Mouse (Mus musculus) lung, postnatal 0 days (tissue): ENCODE measurements at regions not wholly inside any gene's neighbourhood (a gene's known extent, or its start where the extent isn't known, plus 50 kb on each side); places are given as distances from the start of the nearest gene placed in this dataset.
"Not testable (repeated sequence)": the region's sequence is repeated elsewhere in the genome, so short reads cannot be mapped to it uniquely, and the experiment has no call there.

Source experiments
- ATAC-seq: fragments of 200-750 bp; cut with Nextera tagmentation; 2 replicates; pipeline ENCODE4 v1.8.0; 2017; ENCODE audit warnings: moderate library complexity
- DNase-seq: peaks from one replicate; pipeline ENCODE4 v3.0.0-alpha.2; 2016; ENCODE audit warnings: low spot score
- H3K27ac ChIP-seq: fragments of 300-500 bp; sonication (generic); 2 replicates; pipeline ENCODE4 v1.5.1; 2014; ENCODE audit warnings: antibody characterized with exemption, mild to moderate bottlenecking, low read length, mixed read lengths
- H3K27me3 ChIP-seq: fragments of 300-500 bp; sonication (generic); replicated peaks from 2 replicates; pipeline ENCODE4 v1.6.1; 2014; ENCODE audit warnings: low read length, mixed read lengths; ENCODE audit not compliant: insufficient read depth
- H3K36me3 ChIP-seq: fragments of 300-500 bp; sonication (generic); 2 replicates; pipeline ENCODE4 v1.6.1; 2014; ENCODE audit warnings: low read length, mixed read lengths; ENCODE audit not compliant: insufficient read depth
- H3K4me1 ChIP-seq: fragments of 300-500 bp; sonication (generic); 2 replicates; pipeline ENCODE4 v1.6.1; 2014; ENCODE audit warnings: antibody characterized with exemption, low read depth, low read length, mixed read lengths; ENCODE audit not compliant: insufficient read depth
- H3K4me2 ChIP-seq: fragments of 300-500 bp; sonication (generic); replicated peaks from 2 replicates; pipeline ENCODE4 v1.6.1; 2014; ENCODE audit warnings: low read depth, mild to moderate bottlenecking, low read length, moderate library complexity, mixed read lengths
- H3K4me3 ChIP-seq: fragments of 300-500 bp; sonication (generic); 2 replicates; pipeline ENCODE4 v1.5.1; 2014; ENCODE audit warnings: low read depth, low read length
- H3K9ac ChIP-seq: fragments of 300-500 bp; sonication (generic); replicated peaks from 2 replicates; pipeline ENCODE4 v1.6.1; 2014; ENCODE audit warnings: low read depth, mild to moderate bottlenecking
- H3K9me3 ChIP-seq: fragments of 300-500 bp; sonication (generic); 2 replicates; pipeline ENCODE4 v1.6.1; 2016; ENCODE audit warnings: low read length, mixed read lengths
- CTCF ChIP-seq: IDR thresholded peaks from 2 replicates; pipeline ENCODE4 v1.5.1; 2016; ENCODE audit warnings: antibody characterized with exemption, mild to moderate bottlenecking
- EP300 ChIP-seq: IDR thresholded peaks from 2 replicates; pipeline ENCODE4 v1.6.1; 2016; ENCODE audit warnings: antibody characterized with exemption, mild to moderate bottlenecking, control low read depth
- WGBS: fragments of 180-500 bp; shearing (Covaris S2); extraction: QIAGEN DNeasy Blood & Tissue Kit; methylation state at CpG from one replicate; pipeline ENCODE4 v1.1.7; 2014; 5-methylcytosine and 5-hydroxymethylcytosine counted together

- H3K4me2 ChIP-seq, H3K4me3 ChIP-seq, H3K27me3 ChIP-seq, H3K4me1 ChIP-seq, ATAC-seq, H3K9ac ChIP-seq, H3K36me3 ChIP-seq, DNase-seq, H3K9me3 ChIP-seq, H3K27ac ChIP-seq: not testable (repeated sequence)
- 51% methylated on average over 5 of the region's 5 CpGs for WGBS
- TF ChIP-seq CTCF, result peak; percentile 42
Observed at GRCm38 (mm10) chr12:117327086-117327485, 189.2 kb upstream of the Rapgef5 start.

DNA sequence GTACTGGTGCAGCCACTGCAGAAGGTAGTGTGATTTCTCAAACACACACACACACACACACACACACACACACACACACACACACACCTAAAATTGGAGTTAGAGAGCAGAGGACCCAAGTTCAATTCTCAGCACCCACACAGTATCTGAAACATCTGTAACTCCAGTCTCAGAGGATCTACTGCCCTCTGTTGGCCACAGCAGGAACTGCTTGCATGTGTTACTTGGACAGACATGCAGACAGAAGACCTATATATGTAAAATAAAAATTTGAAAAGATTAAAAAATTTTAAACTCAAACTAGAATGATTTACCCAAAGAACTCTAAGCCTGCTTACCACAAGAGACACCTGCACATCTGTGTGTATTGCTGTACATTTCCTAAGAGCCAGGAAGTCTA lies 185.9 kb upstream of the Rapgef5 start:
- H3K4me1 ChIP-seq, result no peaks in the 10 kb centered on the region
- H3K36me3 ChIP-seq, result no peaks in the 10 kb centered on the region
- no peak overlapping the region for H3K9ac ChIP-seq
- no peak overlapping the region for H3K27ac ChIP-seq
- TF ChIP-seq CTCF, result peak; percentile 37
- TF ChIP-seq EP300, result no peak
- H3K27me3 ChIP-seq, result no peaks in the 10 kb centered on the region
- H3K4me2 ChIP-seq, result no peak overlapping the region
- DNase-seq (no peak), ATAC-seq (no peak)
- no peak overlapping the region for H3K4me3 ChIP-seq
- no peaks in the 10 kb centered on the region for H3K9me3 ChIP-seq

DNA sequence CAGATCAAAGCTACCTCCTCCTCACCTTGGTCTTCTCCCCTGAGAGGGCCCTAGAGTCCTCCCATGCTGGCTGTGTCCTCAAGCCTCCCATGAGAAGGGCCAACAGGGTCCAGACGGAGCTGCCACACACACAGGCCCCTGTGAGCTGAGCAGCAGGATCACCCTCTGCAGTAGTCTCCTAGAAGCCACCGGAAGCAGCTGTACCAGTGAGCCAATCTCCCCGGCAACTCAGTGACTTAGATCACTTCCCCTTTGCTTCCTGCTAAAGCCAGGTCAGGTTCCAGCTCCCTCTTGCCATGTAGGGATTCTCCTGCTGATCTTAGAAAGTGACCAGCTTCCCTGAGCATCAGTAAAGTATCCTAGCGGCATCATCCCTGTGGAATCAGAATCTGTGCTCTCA lies 179.4 kb upstream of the Rapgef5 start:
- no peak overlapping the region for H3K4me3 ChIP-seq
- no peaks in the 10 kb centered on the region for H3K27me3 ChIP-seq
- H3K4me2 ChIP-seq, result no peak overlapping the region
- H3K9me3 ChIP-seq, result no peaks in the 10 kb centered on the region
- H3K27ac ChIP-seq, result no peak overlapping the region
- H3K36me3 ChIP-seq, result no peaks in the 10 kb centered on the region
- no peak for DNase-seq
- no peak for ATAC-seq
- TF ChIP-seq EP300 (no peak), CTCF (no peak)
- 51% methylated on average over 4 of the region's 4 CpGs for WGBS
- H3K4me1 ChIP-seq, result no peaks in the 10 kb centered on the region
- H3K9ac ChIP-seq, result no peak overlapping the region

DNA sequence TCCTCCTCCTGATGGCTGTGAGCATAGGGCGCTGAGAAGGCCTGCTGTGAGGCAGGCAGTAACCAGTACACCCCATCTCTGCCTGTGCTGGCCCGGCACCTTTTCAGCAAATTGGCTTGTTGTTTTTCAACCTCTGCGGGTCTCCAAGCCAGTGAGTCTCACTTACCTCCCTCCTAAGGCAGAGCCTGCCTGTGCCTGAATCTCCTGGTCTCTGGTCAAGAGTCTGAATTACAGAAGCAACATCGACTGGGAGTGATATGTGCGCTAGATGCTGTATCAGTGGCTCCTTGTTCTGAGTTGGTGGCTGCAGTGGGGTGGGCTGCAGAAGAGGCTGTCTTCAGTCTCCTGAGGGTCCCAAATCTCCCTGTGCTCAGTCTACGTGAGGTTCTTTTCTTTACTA lies 174.0 kb upstream of the Rapgef5 start:
- no peak overlapping the region for H3K9ac ChIP-seq
- no peaks in the 10 kb centered on the region for H3K4me1 ChIP-seq
- ATAC-seq (no peak), DNase-seq (no peak)
- no peak for TF ChIP-seq CTCF
- no peak for TF ChIP-seq EP300
- no peaks in the 10 kb centered on the region for H3K36me3 ChIP-seq
- H3K27me3 ChIP-seq, result no peaks in the 10 kb centered on the region
- no peak overlapping the region for H3K27ac ChIP-seq
- H3K9me3 ChIP-seq, result no peaks in the 10 kb centered on the region
- H3K4me2 ChIP-seq, result no peak overlapping the region
- no peak overlapping the region for H3K4me3 ChIP-seq
- 41% methylated on average over 6 of the region's 6 CpGs for WGBS

DNA sequence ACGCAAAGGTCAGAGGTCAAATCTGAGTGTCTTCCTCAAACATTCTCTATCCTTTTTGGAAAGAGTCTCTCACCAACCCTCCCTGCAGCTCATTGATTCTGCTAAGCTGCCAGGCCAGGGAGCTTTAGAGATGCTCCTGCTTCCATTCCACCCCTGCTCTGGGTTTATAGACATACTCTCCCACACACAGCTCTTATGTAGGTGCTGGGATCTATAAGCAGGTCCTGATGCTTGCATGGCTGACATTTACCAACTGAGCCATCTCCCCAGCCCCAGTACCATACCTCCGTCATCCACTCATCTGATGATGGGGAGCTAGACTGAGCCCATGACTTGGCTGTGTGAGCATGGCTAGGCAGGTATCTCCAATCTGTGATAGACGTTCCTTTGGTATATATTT lies 173.2 kb upstream of the Rapgef5 start:
- Histone ChIP-seq H3K9me3 (no peaks in the 10 kb centered on the region), H3K4me1 (no peaks in the 10 kb centered on the region), H3K4me3 (no peak overlapping the region), H3K4me2 (no peak overlapping the region), H3K27me3 (no peaks in the 10 kb centered on the region), H3K9ac (no peak overlapping the region), H3K36me3 (no peaks in the 10 kb centered on the region), H3K27ac (no peak overlapping the region)
- no peak for TF ChIP-seq EP300
- TF ChIP-seq CTCF, result no peak
- ATAC-seq, result no peak
- no peak for DNase-seq
- WGBS, result 82% methylated on average over 3 of the region's 3 CpGs

DNA sequence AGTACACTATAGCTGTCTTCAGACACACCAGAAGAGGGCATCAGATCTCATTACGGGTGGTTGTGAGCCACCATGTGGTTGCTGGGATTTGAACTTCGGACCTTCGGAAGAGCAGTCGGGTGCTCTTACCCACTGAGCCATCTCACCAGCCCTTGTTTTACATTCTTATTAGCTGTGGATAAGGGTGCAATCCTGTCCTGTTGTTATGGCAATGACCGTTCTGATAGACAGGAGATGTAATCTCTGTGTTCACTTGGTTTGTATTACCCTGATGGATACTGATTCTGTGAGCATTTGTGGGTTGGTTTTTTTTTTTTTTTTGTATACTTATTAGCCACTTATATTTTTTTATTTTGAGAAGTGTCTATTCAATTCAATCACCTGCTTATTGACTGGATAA lies 172.7 kb upstream of the Rapgef5 start:
- DNase-seq, ATAC-seq, H3K4me1 ChIP-seq, H3K4me2 ChIP-seq, H3K9me3 ChIP-seq, H3K27ac ChIP-seq, H3K36me3 ChIP-seq, H3K9ac ChIP-seq, H3K4me3 ChIP-seq, H3K27me3 ChIP-seq: not testable (repeated sequence)
- 84% methylated on average over 4 of the region's 5 CpGs for WGBS

DNA sequence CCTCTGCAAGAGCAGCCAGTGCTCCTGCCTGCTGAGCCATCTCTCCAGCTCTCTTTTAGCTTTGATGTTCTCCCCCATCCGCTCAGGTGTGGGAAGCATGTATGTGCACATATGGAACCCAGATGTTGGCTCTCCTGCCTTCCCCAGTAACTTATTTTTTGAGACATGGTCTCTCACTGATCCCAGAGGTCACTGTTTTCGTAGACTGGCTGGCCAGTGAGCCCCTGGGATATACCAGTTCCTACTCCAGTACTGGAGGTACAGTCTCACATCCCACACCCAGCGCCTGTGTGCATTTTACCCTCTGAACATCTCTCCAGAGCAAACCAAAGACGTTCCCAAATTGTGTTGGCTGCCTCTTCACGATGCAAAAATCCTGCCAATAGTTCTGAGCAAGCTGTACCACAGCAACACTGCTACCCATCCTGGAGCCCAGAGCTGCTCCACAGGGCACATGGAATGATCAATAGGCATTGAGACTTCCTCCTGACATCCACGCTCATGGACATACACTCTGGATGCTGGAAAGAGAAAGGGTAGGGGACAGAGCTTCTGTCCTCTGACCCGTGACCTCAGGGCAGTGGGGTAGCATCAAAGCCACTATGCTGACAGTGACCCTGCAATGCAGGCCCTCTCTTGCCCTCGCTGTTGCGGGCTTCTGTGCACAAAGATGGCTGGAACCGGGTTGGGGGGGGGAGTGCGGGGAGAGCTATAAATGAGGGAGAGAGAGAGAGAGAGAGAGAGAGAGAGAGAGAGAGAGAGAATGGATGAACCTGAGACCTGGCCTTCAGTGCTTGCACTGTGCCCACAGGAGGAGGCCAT lies 171.8 kb upstream of the Rapgef5 start:
- WGBS, result 58% methylated on average over 11 of the region's 11 CpGs
- Histone ChIP-seq H3K9me3 (no peaks in the 10 kb centered on the region), H3K27me3 (no peaks in the 10 kb centered on the region), H3K36me3 (no peaks in the 10 kb centered on the region), H3K27ac (no peak overlapping the region), H3K4me2 (no peak overlapping the region), H3K9ac (no peak overlapping the region), H3K4me1 (no peaks in the 10 kb centered on the region), H3K4me3 (no peak overlapping the region)
- DNase-seq, result no peak
- no peak for TF ChIP-seq EP300
- TF ChIP-seq CTCF, result no peak
- no peak for ATAC-seq
